Comparison of ENCODE assay signal across 9 mouse cellular contexts in genomic region chr3:33918785-33919184, GRCm38 (mm10).
A peak's percentile ranks its signal among the peaks of the same experiment; 100 is the strongest.
DNase-seq lines count a peak whose midpoint lies in the region; ATAC-seq and TF ChIP-seq lines count a peak whose summit lies in the region.
"Had no signal": no experiment of that assay in that cellular context is flagged by ENCODE, and none has a peak within 500 bp of the region (broad histone marks: within the 10 kb centered on the region; RNA-seq: fewer than 3 reads in every experiment).

No protein-coding gene starts in this region.

- no peak overlapping the region for H3K9ac ChIP-seq in kidney, postnatal 0 days (ENCODE audit: low read depth, low read length)
- no peak overlapping the region for H3K9ac ChIP-seq in liver, embryonic 13.5 days
- H3K9ac ChIP-seq: embryonic facial prominence, embryonic 12.5 days had no signal

- peak; percentile 78 for DNase-seq in 3T3-L1 (ENCODE audit: low read depth, low spot score)
- peak; percentile 69 for DNase-seq in adipocyte (ENCODE audit: low spot score)
- DNase-seq in gastrocnemius, postnatal 36 days = peak; percentile 58 to 62
- peak; percentile 83 for DNase-seq in kidney, postnatal 0 days (ENCODE audit: low spot score)
- peak; percentile 41 for DNase-seq in liver, embryonic 13.5 days
- DNase-seq in ovary, adult 18-20 months (ENCODE audit: low spot score) = peak; percentile 24
- peak; percentile 42 for DNase-seq in thymus, adult 2 months

- intact Hi-C loops in gastrocnemius, postnatal 36 days (cut with DNase I) = loop anchor here (2.0 to 5.0 kb wide), 2 partner anchors 61 to 94 kb away; no protein-coding TSS in a partner anchor

- peak; percentile 78 for TF ChIP-seq CTCF in kidney, postnatal 0 days (IDR thresholded peaks at IDR 0.05; ENCODE audit: low read depth)
- TF ChIP-seq CTCF in thymus, adult 2 months (IDR thresholded peaks at IDR 0.05; ENCODE audit: borderline replicate concordance, control insufficient read depth, extremely low read depth, insufficient read depth, low read length, poor library complexity) = peak; percentile 69; the same call in 1 of the 2 replicates

- 5% methylated on average over 10 of the region's 10 CpGs for WGBS in kidney, postnatal 0 days
- WGBS in liver, embryonic 13.5 days (ENCODE audit: insufficient replicate concordance) = 10% methylated on average over 10 of the region's 10 CpGs
- WGBS in thymus, adult 2 months = 8% methylated on average over 10 of the region's 10 CpGs

- H3K4me1 ChIP-seq in kidney, postnatal 0 days (replicated peaks; ENCODE audit: insufficient read depth, low read length) = no peaks in the 10 kb centered on the region
- H3K4me1 ChIP-seq in liver, embryonic 13.5 days (replicated peaks) = no peaks in the 10 kb centered on the region
- H3K4me1 ChIP-seq in thymus, adult 2 months (replicated peaks; ENCODE audit: control insufficient read depth, insufficient read depth, low read length) = no peaks in the 10 kb centered on the region
- H3K4me1 ChIP-seq: embryonic facial prominence, embryonic 12.5 days had no signal

- H3K9me3 ChIP-seq in kidney, postnatal 0 days (replicated peaks; ENCODE audit: low read length) = no peaks in the 10 kb centered on the region
- no peaks in the 10 kb centered on the region for H3K9me3 ChIP-seq in liver, embryonic 13.5 days (replicated peaks)
- H3K9me3 ChIP-seq: embryonic facial prominence, embryonic 12.5 days had no signal

- no peak overlapping the region for H3K27ac ChIP-seq in kidney, postnatal 0 days
- H3K27ac ChIP-seq in liver, embryonic 13.5 days = no peak overlapping the region
- H3K27ac ChIP-seq in thymus, adult 2 months (ENCODE audit: control insufficient read depth, insufficient read depth, low read length) = no peak overlapping the region
- H3K27ac ChIP-seq: embryonic facial prominence, embryonic 12.5 days had no signal

- no peaks in the 10 kb centered on the region for H3K27me3 ChIP-seq in kidney, postnatal 0 days (ENCODE audit: insufficient read depth, low read length)
- no peaks in the 10 kb centered on the region for H3K27me3 ChIP-seq in liver, embryonic 13.5 days
- H3K27me3 ChIP-seq in thymus, adult 2 months (ENCODE audit: control insufficient read depth, insufficient read depth, low read length) = no peaks in the 10 kb centered on the region
- H3K27me3 ChIP-seq: embryonic facial prominence, embryonic 12.5 days had no signal

- H3K4me3 ChIP-seq in kidney, postnatal 0 days (replicated peaks; ENCODE audit: low read depth, low read length) = no peak overlapping the region
- H3K4me3 ChIP-seq in liver, embryonic 13.5 days (replicated peaks) = no peak overlapping the region
- no peak overlapping the region for H3K4me3 ChIP-seq in thymus, adult 2 months (ENCODE audit: control insufficient read depth, insufficient read depth, low read length)
- H3K4me3 ChIP-seq: embryonic facial prominence, embryonic 12.5 days had no signal

- H3K4me2 ChIP-seq in kidney, postnatal 0 days (ENCODE audit: low read length) = no peak overlapping the region
- no peak overlapping the region for H3K4me2 ChIP-seq in liver, embryonic 13.5 days
- H3K4me2 ChIP-seq: embryonic facial prominence, embryonic 12.5 days had no signal

- ATAC-seq in common myeloid progenitor, adult 5-6 weeks (replicated peaks; ENCODE audit: low read depth, poor library complexity, severe bottlenecking) = peak; percentile 62; the same call in 1 of the 2 replicates
- no peak; the same call in 1 of the 2 replicates for ATAC-seq in kidney, postnatal 0 days (replicated peaks; ENCODE audit: low FRiP score, low read depth)
- ATAC-seq in liver, embryonic 13.5 days (ENCODE audit: low read depth) = no peak

- H3K36me3 ChIP-seq in kidney, postnatal 0 days (ENCODE audit: insufficient read depth, low read length) = no peaks in the 10 kb centered on the region
- H3K36me3 ChIP-seq in liver, embryonic 13.5 days = no peaks in the 10 kb centered on the region
- no peaks in the 10 kb centered on the region for H3K36me3 ChIP-seq in thymus, adult 2 months (ENCODE audit: control insufficient read depth, insufficient read depth, low read length)
- H3K36me3 ChIP-seq: embryonic facial prominence, embryonic 12.5 days had no signal

- TF ChIP-seq POLR2A in thymus, adult 2 months (IDR thresholded peaks at IDR 0.05; ENCODE audit: control insufficient read depth, extremely low read depth, insufficient read depth, low read length, poor library complexity) = no peak

Comparison
In these comparisons a context has a peak if more than half of its experiments do, and no peak if none do; other contexts are left out.
1. DNase-seq: peak in every context shown above with its lines; median percentile 83 in kidney, postnatal 0 days; 78 in 3T3-L1; 69 in adipocyte; 60 in gastrocnemius, postnatal 36 days; 42 in thymus, adult 2 months; 41 in liver, embryonic 13.5 days; 24 in ovary, adult 18-20 months.